Mouse (Mus musculus) right cerebral cortex, adult 18-20 months (tissue): ENCODE results near the gene C2cd2l.
"Not testable (repeated sequence)": the region's sequence is repeated elsewhere in the genome, so short reads cannot be mapped to it uniquely, and the experiment has no call there.

Experiments
- DNase-seq: peaks from one replicate; pipeline ENCODE4 v3.0.0; 2022; ENCODE audit warnings: mixed read lengths

C2cd2l gene

GRCm38 (mm10) chr9:44311136-44312134 lies 8.7 kb downstream of the C2cd2l start:
- DNase-seq = no peak

GRCm38 (mm10) chr9:44310750-44311135 lies 9.3 kb downstream of the C2cd2l start:
- DNase-seq = no peak

- DNase-seq = no peak
These were observed 10.3 kb downstream of the C2cd2l start for GRCm38 (mm10) chr9:44309756-44310155.

GRCm38 (mm10) chr9:44307248-44307647 lies 12.8 kb downstream of the C2cd2l start:
- DNase-seq = no peak

- DNase-seq = no peak
These were observed 13.6 kb downstream of the C2cd2l start for GRCm38 (mm10) chr9:44306532-44306931.

GRCm38 (mm10) chr9:44305466-44306079 lies 14.5 kb downstream of the C2cd2l start, which contains the start of gene Hinfp:
Hinfp (minus strand) TSS chr9:44305671.
- DNase-seq = peak; percentile 100

GRCm38 (mm10) chr9:44300001-44300400 lies 20.1 kb downstream of the C2cd2l start:
- DNase-seq = not testable (repeated sequence)

GRCm38 (mm10) chr9:44292490-44292889 lies 27.6 kb downstream of the C2cd2l start:
- DNase-seq = no peak

- DNase-seq = no peak
These were observed 31.2 kb downstream of the C2cd2l start for GRCm38 (mm10) chr9:44288959-44289291.

- DNase-seq = peak; percentile 52
These were observed 31.8 kb downstream of the C2cd2l start, which contains the start of gene Abcg4 for GRCm38 (mm10) chr9:44288076-44288958. Abcg4 (minus strand) TSS chr9:44288615.

- peak; percentile 26 for DNase-seq
These were observed 32.5 kb downstream of the C2cd2l start for GRCm38 (mm10) chr9:44287401-44288075.

GRCm38 (mm10) chr9:44287003-44287400 lies 33.1 kb downstream of the C2cd2l start:
- no peak for DNase-seq

- no peak for DNase-seq
These were observed 33.7 kb downstream of the C2cd2l start for GRCm38 (mm10) chr9:44286256-44286850.

GRCm38 (mm10) chr9:44283183-44283582 lies 36.9 kb downstream of the C2cd2l start:
- DNase-seq = no peak

- DNase-seq = no peak
These were observed 50.1 kb downstream of the C2cd2l start for GRCm38 (mm10) chr9:44269973-44270372.

GRCm38 (mm10) chr9:44269077-44269476 lies 51.0 kb downstream of the C2cd2l start:
- DNase-seq = no peak

GRCm38 (mm10) chr9:44268432-44268831 lies 51.7 kb downstream of the C2cd2l start, which contains the start of gene Nlrx1:
Nlrx1 (minus strand) TSS chr9:44268599.
- no peak for DNase-seq

GRCm38 (mm10) chr9:44268027-44268360 lies 52.1 kb downstream of the C2cd2l start:
- peak; percentile 84 for DNase-seq

- no peak for DNase-seq
These were observed 52.6 kb downstream of the C2cd2l start for GRCm38 (mm10) chr9:44267319-44268026.

GRCm38 (mm10) chr9:44266478-44267226 lies 53.4 kb downstream of the C2cd2l start:
- DNase-seq = peak; percentile 60
